Mouse (Mus musculus) embryo, embryonic 11 days (tissue): Measurements from ENCODE around the gene Fasn.

ENCODE experiments used
- DNase-seq: peaks from one replicate; pipeline ENCODE4 v3.0.0-alpha.2; 2015

The Fasn gene

DNA sequence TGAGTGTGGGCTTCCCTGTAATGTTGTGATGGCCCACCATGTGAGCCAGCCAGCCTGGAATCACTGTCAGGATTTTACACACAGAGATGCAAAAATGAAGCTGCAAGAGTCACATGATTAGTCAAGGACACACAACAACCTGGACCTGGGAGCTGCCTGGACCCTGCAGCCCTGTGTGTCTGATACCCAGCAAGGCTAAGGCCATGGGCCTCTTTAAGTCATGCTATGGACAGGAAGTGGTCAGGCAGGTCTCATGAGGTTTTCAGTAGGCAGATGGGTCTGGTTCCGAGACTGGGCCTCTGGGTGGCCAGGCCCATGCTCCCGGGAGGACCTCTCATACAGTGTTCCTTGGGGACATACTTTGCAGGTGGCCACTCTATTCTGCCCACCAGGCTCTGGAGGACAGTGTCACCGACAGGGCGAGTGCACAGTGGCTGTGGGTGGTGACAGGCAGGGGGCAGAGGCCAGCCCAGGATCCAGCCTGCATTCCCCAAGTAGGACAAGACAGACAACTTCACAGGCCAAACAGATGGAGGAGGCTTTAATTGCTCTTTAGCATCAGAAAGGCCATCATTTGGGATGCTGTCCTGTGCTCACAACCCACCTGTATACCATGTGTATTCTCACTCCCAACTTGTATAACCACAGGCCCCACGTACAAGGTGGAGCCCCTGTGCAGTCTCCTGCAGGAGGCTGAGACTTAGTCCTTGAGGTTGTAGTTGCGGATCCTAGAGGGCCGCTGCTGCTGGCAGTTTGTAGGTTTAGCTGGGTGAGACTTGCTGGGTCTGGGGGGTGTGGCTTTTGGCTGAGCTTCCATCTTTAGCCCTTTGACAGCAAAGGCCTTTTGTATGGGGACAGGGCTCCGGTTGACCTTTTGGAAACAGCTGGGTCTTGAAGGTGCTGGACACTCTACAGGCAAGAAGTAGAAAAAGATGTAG, 1.9 kb upstream of the Fasn start:
- DNase-seq: no peak

DNA sequence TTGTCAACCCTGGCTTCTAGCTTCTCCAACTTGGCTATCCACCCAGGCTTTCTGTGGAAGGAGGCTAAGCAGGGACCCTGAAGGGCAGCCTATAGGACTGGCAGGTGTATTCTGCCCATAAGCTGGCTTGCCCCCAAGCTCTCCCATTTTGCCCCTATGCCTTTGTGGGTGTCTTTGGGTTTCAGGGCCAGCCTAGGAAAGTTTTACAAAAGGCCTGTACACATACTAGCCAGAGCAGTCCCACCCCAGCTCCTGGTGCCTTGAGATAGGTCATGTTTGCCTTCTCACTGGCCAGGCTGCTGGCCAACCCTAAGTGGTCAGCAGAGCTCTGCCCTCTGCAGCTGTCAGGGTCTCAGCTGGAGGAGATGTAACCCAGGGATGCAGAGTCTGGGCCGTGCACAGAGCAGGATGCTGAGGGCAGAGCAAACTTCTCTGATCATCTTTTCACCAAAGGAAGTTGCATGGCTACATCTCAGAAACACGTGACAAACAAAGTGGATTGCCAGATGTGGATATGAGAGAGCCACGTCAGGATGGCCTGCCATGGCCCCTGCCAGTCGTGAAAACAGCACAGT, 1.0 kb upstream of the Fasn start:
- peak; percentile 44 for DNase-seq

DNA sequence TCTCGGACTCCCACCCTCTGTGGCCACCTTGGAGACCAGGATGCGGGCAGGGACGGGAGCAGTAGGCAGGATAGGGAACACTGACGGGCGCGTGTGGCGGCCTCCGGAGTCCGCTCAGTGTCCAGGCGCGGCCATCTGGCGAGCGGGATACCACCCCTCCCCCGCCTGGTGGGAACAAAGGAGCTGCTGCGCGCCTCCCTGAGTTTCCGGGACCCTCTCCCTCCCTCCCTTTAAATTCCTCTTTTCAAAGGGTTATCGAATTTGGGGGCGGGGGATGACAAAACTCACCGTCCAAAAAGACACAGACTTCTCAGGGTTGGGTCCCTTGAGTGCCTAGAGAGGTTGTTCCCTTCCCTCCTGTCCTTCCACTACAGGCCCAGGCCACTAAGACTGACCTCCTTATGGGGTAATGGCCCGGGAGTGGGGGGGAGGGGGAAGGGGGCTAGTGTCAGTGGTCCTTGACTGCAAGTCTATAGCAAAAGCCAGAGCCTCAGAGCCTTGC, 491 bp upstream of the Fasn start:
- no peak for DNase-seq

DNA sequence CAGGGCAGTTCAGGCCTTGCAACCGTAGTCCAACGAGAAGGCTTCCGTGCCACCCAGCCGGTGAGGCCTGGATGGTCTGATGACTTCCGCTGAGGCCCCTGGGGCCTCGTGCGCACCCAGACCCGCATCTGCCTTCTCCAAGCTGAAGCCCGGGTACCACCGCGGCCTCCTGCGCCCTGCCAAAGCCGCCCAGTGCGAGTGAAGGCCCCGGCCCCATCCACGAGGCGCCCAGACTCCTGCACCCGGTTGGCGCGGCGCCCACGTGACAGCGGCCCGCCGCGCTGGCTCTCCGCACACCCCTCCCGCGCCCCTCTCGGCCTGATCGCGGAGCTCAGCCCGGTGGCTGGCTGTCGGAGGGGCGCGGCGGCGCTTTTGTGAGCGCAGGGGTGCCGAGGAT, 798 bp downstream of the Fasn start:
- DNase-seq: peak; percentile 79

DNA sequence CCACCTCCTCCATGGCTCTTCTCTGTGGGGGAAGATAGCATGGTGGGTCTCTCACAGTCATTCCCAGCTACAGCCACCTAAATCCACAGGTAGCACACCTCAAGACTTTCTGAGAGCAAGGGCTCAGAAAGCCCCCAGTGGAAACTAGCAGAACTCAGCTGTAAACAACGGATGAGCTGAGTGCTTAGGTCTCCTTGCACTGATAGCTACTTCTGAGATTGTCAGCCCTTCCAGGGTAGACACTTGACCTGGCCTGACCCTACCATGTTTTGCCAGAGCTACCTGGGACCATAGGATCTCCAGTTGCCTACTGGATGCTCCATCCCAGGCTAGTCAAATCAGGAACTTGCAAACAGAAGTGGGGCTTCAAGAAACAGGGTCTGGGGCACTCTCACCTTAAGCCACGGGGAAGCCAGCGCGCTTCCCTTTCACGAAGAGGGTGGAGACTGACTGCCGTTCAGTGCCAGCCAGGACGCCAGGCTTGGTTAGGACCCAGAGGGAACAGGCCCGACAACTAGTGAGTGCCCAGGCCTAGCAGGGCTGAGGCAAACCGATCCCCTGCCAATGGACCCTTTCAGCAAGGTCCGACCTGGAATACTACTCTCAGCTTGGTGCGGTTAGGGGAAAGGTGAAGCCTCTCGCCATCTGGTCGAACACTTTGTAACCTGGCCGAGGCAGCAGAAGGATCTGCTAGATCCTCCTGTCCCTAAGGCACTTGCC, 1.4 kb downstream of the Fasn start:
- peak; percentile 26 for DNase-seq

DNA sequence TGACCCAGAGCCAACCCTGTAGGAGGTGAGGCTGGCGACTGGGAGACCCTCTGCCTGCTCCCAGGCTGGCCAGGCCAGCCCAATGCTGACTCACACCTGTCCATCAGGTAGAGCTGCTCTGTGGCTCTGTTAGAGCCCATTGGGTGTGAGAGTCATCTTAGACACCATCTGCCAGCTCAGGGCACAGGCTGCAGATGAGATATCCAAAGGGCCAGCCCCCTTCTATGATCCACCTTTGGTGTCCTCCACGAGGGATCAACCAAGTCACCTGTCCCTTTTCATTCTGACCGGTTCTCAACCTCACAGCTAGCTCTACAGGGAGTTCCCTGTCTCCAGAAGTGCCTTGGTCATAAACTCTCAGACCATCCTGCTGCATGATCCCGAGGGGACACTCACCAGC, 2.0 kb downstream of the Fasn start:
- DNase-seq: no peak

DNA sequence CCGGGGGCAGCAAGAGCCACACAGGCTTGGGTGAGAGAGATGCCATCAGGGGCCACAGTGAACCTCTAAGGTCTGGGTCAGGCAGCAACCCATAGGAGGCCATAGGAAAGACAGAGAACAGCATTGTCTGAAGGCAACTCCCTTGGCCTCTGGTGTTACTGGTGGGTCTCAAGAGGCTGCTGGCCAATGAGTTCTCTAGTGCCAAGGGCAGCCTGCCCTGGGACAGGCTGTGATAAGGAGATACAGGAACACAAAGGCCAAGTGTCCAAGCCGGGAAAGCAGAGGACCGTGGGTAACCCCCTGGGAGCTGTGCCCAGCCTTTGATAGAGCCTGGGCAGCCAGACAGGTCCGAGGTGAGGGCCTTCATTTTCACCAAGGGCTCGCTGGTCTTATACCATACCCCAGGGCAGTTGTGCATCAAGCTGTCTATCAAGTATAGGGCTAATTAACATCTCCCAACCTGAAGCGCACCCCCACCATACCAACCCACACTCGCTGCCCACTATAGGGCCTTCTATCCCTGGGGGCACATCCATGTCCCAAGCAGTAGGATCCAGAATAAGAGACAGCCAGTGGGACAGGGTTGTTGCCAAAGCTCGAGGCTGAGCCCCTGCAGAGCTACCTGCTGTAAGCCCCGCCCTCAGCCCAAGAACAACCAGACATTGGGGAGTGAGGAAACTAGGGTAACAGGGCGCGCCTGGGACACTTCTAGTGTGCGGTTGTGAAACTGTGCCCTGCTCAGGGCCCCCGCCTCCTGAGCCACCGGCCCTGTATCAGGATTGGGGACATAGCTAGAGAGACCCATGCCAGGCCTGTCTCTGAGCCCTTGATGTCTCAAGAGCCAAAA, 3.0 kb downstream of the Fasn start:
- DNase-seq: no peak

DNA sequence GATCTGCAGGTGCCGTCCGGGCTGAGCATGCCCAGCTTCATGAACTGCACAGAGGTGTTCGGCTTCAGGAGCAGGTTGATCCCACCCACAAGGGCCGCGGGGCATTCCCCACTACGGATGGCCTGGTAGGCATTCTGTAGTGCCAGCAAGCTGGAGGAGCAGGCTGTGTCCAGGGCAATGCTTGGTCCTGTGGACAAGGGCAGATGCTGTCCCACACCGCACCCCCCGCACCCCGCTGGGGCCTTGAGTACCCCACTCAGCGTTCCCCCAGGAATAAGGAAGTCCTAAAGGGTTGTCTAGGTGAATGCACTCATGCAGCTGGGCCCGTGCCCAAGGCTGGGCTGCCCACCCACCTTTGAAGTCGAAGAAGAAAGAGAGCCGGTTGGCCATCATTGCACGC, 3.8 kb downstream of the Fasn start:
- no peak for DNase-seq

DNA sequence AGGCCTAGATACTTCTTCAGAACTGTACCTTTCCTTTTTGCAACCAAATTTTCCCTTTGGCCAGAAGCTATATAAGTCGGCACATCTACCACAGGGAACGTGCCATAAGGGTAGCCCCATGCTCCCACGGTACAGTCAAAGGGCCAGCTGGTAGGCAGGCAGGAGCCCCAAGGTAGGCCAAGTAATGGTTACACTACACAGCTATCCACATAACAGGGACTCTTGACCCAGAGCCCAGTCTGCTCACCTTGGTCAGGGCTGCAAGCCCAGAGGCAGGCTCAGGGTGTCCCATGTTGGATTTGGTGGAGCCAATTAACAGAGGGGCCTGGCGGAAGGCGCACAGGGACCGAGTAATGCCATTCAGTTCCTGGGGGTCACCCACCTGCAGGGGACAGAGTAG, 4.8 kb downstream of the Fasn start:
- no peak for DNase-seq

DNA sequence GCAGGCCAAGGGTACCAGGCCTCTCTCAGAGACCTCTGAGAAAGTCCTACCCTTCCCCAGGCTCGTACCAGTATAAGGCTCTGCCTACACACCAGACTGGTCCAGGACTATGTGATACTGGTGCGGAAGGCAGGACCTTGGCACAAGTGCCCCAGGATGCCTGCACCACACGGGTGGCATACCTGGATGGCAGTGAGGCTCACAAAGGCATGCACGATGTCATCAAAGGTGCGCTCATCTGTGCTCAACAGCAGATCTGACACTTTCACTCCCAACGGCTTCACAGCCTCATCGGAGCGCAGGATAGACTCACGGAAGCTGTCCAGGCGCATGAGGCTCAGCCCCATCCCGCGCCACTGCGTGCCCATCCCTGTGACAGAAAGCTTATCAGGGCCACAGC, 6.1 kb downstream of the Fasn start:
- DNase-seq: no peak

DNA sequence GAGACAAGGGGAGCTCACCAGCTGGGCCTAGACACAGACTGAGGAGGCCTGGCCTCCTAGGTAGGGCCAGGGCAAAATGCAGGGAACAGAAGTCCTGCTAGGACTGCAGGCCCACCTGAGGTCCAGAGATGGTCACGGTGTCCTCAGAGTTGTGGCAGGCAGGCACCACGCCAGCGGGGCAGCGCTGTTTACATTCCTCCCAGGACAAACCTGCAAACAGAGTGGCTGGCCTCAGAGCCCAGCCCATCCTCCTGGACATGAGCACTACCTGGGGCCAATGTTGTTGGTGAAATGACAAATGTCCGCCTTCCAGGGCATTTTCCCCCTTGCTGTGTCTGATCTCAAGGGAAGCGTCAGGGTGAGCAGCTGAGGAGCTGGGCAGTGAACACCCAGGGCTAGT, 7.0 kb downstream of the Fasn start:
- DNase-seq: no peak

DNA sequence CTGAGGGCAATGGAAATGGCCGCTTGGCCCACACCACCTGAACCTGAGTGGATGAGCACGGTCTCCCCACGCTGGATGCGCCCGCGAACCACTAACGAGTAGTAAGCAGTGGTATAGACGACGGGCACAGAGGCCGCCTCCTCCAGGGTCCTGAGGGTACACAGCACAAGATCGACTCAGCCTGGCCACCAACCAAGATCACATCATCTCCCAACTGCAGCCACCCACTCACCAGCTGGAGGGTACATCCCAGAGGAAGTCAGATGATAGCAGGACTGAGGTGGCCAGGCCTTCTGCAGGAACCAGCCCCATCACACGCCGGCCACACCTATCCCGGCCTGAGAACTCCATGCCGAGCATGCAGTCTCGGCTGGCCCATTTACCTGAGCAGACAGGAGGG, 12.3 kb downstream of the Fasn start:
- no peak for DNase-seq

DNA sequence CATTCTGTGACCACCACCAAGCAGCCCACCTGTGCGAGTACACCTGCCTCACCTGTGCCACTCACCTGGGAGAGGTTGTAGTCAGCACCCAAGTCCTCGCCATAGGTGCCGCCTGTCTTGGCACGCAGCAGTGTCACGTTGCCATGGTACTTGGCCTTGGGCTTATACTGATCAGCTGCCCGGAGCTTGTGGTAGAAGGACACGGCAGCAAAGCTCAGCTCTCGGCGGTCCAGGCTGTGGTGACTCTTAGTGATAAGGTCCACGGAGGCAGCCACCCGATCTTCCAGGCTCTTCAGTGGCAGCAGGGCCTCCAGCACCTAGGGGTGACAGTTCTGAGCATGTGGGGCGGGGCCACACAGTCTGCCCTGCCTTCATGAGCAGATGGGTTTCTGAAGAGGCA, 16.3 kb downstream of the Fasn start:
- no peak for DNase-seq

DNA sequence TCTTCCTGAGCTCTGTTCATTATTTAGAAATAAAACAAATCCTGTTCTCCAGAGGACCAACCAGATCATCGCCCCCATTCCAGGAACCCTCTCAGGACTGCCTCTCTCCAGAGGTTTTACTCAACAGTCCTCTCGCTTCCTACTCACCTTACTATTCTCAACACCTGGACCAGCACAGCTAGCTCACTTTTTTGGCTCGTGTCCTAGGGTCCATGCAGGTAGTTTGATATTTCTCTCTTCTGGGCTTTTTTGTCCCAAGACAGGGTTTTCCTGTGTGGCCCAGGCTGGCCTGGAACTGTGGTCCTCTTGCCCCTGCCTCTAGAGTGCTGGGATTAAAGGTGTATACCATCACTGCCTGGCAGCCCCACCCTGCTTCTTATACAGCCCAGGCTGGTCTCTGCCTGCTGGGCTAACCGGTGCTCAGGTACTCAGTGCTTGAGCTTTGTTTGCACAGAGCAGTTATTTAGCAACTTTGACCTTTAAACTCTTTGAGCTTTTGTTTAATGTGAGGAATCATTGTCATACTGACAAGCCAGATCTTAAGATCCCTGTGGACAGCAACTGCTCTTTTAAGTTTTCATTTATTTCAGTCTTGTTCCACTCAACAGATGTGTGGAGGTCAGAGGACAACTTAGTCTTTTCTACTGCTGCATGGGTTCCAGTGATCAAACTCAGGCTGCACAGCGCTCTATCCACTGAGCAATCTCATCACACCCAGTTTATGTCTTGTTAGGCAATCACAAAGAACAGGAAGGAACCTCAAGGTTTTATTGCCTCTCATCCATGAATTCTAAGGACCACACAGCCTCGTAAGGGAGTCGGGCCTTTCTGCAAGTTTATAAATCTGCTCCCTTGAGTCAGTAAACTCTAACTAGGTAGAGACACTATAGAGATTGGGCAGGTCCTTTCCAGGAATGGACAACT, 18.7 kb downstream of the Fasn start:
- DNase-seq: no peak

DNA sequence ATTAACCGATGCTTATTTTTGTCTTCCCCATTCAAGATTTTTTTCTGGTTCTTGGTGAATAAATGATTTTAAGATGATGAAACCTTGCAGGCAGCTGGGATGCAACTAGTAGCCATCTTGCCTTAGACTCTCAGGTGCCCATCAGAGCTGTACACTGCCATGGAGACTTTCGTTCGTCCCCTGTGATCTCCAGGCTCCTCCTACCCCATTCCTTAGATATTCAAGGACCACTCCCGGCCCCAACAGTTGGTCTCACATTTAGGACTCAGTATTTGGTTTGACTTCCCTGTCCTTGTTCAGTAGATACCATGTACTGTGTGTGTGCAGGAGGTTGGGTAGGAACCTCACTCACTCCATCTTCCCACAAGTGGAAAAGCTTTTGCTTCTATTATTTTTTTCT, 19.6 kb downstream of the Fasn start:
- DNase-seq: no peak

DNA sequence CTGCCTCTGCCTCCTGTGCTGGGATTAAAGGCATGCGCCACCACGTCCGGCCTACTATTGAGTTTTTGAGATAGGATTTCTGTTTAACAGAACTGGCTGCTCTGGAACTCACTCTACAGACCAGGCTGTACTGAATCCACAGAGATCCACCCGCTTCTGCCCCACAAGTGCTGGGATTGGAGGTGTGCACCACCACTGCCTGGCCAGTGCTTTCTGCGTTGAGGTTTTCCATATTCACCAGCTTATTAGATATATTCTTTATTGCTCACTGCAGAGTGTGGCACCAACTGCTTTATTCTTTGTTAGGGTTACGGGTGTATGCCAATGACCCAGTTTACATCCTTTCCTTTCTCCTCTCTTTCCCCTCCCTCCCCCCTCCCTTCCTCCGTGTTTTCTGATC, 20.1 kb downstream of the Fasn start:
- no peak for DNase-seq

DNA sequence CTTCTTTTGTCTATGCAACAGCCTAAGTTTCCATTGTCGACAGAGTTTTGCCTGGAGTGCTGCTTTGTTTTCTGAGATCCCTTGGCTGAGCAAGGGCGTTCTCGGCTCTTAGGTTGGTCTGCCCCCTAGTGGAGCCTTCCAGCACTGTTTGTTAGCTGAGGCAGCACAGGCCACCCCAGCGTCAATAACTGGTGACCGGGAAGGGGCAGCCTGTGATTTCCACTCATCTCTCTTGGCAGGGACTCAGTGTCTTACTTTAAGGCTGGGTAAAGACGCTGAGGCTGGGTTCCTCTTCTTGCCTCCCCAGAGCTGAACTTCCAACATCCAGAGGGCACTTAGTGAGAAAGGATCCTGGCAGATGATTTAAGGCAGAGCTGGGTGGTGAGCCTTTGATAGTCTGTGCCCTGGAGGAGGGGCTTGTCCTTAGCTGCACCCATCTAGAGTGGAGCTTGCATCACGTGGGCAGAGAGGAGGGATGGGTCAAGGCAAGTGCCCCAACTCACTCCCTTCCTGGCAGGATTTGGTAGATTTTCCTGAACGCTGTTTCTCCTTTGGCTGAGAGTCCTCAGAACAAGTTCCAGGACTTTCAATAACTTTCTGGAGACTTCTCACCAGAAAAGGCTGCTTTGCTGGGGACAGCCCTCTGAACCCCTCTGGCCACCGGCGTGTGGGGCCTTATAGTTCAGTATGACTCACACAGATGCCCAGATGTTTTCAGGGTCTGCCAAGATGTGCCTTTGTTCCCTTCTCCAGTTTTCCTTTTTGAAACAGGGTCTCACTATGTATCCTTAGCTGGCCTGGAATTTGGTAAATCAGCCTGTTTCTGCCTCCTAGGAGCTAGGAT, 24.1 kb downstream of the Fasn start:
- peak; percentile 93 for DNase-seq

DNA sequence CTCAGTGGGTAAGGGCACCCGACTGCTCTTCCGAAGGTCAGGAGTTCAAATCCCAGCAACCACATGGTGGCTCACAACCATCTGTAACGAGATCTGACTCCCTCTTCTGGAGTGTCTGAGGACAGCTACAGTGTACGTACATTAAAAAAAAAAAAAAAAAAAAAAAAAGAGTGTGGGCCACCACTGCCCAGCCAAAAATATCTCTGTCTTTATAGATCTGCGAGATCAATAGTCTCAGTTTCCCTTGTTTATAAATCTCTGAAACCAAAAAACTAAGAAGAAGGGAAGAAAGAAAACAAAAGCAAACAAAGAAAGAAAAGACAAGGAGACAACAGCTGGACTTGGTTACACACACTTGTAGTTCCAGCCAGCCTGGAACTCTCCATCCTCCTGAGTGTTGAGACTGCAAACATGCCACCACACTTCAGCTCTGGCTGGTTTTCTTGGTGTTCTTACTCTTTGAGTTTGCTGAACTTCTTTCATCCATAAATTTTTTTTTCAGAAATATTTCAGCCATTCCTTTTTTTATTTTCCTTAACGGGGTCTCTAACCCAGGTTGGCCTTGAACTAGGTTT, 24.9 kb downstream of the Fasn start:
- no peak for DNase-seq

DNA sequence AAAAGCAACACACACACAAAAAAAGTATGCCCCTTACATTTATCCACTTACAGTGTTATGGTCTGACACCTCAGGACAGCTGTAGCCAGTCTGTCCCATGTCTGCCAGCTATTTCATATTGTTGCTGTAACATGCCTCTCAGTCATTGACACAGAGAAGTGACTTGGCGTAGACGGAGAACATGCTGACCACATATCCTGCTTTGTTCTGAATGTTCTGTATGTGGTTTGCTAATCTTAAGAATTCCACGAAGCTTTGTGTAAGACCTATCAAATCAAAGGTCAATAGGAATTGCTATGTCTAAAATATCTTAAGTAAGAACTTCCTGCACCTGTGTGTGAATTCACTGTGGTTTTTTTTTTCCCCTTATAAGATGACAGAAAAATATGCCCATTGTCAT, 26.1 kb downstream of the Fasn start:
- no peak for DNase-seq

DNA sequence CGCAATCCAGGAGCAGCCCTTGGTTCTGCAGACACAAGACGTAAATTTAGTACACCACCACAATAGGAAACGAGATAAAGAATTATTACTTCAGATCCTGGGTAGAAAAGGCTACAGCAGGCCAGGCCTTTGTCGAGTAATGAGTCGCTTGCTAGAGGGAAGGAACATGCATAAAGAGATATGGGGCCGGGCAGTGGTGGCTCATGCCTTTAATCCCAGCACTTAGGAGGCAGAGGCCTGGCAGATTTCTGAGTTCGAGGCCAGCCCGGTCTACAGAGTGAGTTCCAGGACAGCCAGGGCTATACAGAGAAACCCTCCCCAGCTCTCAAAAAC, 27.8 kb downstream of the Fasn start:
- DNase-seq: no peak
